Mouse (Mus musculus): Measurements from ENCODE around the gene Pum2. TPM values are rescaled to one million over a fixed set of nuclear protein-coding genes. Genes with fewer than 3 reads are reported as not detected.
"Not testable (repeated sequence)": the region's sequence is repeated elsewhere in the genome, so short reads cannot be mapped to it uniquely, and the experiment has no call there.

Pum2 gene
- polyA plus RNA-seq, 1 experiment from 2014 or later, result 83.5 TPM

DNA sequence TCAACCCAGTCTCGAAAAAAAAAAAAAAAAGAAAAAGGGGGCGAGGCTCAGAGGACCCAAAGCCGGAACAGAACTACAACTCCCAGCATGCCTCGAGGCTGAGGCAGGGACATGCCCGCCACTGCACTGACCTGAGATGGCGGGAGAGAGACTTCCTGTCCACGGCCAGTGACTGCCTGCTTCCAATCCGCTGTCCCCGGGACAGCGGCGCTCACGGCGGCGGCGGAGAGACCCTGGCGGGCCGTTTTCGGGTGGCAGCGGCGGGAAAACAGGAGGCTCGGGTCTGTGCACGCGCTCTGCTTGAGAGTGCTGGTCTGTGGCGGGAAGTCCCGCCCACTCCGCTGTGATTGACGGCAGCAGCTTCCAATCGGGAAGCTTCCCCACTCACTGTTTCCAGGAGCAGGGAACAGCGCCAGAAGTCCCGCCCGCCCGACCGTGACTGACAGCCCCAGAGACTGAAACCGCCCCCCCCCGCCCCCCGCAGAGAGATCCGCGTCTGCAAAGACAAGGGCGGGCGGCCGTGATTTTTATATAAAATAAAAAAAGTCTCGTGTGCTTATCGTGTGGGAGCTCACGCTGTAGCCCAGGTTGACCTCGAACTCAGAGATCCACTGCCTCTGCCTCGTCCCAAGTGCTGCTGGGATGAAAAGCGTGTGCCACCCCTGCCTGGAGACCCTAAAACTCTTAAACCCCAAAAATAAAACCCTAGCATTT is 33.1 kb upstream of the Pum2 start:
- WGBS, result 1% methylated on average over 47 of the region's 47 CpGs
- H3K4me3 ChIP-seq (replicated peaks; ENCODE audit: low read depth, low read length), result peak overlapping the region; percentile 81
- peak overlapping the region; percentile 81 for H3K9ac ChIP-seq (replicated peaks; ENCODE audit: low read length)
- H3K4me1 ChIP-seq (ENCODE audit: control insufficient read depth, insufficient read depth, low read length), result no peaks in the 10 kb centered on the region
- peak; percentile 99 for ATAC-seq (ENCODE audit: low FRiP score, low TSS enrichment)
- 0 out of 2 replicates have a peak, but pooled peaks cover 2% of the 10 kb centered on the region for H3K9me3 ChIP-seq (ENCODE audit: control insufficient read depth, low read length)
- H3K27ac ChIP-seq (replicated peaks; ENCODE audit: low read depth, low read length), result peak overlapping the region; percentile 94
- H3K36me3 ChIP-seq (ENCODE audit: control insufficient read depth, insufficient read depth, low read length), result no peaks in the 10 kb centered on the region
- H3K27me3 ChIP-seq (ENCODE audit: control insufficient read depth, insufficient read depth, low read length), result no peaks in the 10 kb centered on the region
- peak overlapping the region; percentile 56 for H3K4me2 ChIP-seq (ENCODE audit: low read length)
- peak; percentile 97 for DNase-seq

DNA sequence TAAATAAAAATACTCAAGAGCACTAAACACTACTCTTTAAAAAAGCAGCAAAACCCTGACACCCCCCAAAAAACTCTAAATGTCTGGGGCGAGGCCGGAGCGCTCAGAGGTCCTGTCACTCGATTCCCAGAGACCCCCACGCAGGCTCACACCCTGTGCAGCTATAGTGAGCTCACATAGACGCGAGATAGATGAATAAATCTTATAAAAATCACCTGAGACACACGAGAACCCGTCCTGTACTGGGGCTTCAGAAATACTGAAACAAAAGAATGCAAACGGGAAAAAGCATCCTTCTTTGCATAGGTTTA is 32.6 kb upstream of the Pum2 start:
- Histone ChIP-seq H3K4me3 (replicated peaks; ENCODE audit: low read depth, low read length) (peak overlapping the region; percentile 81), H3K36me3 (ENCODE audit: control insufficient read depth, insufficient read depth, low read length) (no peaks in the 10 kb centered on the region), H3K27me3 (ENCODE audit: control insufficient read depth, insufficient read depth, low read length) (no peaks in the 10 kb centered on the region), H3K9me3 (ENCODE audit: control insufficient read depth, low read length) (0 out of 2 replicates have a peak, but pooled peaks cover 2% of the 10 kb centered on the region), H3K4me2 (ENCODE audit: low read length) (peak overlapping the region; percentile 56), H3K9ac (replicated peaks; ENCODE audit: low read length) (peak overlapping the region; percentile 81), H3K4me1 (ENCODE audit: control insufficient read depth, insufficient read depth, low read length) (no peaks in the 10 kb centered on the region), H3K27ac (replicated peaks; ENCODE audit: low read depth, low read length) (peak overlapping the region; percentile 94)
- ATAC-seq (ENCODE audit: low FRiP score, low TSS enrichment) (peak; percentile 61), DNase-seq (peak; percentile 64)
- 9% methylated on average over 10 of the region's 10 CpGs for WGBS

GRCm38 (mm10) chr12:8648211-8648610 is 25.7 kb upstream of the Pum2 start:
- 80% methylated on average over 8 of the region's 8 CpGs for WGBS
- not testable (repeated sequence) for ATAC-seq (ENCODE audit: low FRiP score, low TSS enrichment); H3K27me3 ChIP-seq (ENCODE audit: control insufficient read depth, insufficient read depth, low read length); H3K27ac ChIP-seq (replicated peaks; ENCODE audit: low read depth, low read length); H3K4me2 ChIP-seq (ENCODE audit: low read length); H3K9ac ChIP-seq (replicated peaks; ENCODE audit: low read length); DNase-seq; H3K4me3 ChIP-seq (replicated peaks; ENCODE audit: low read depth, low read length); H3K9me3 ChIP-seq (ENCODE audit: control insufficient read depth, low read length); H3K4me1 ChIP-seq (ENCODE audit: control insufficient read depth, insufficient read depth, low read length); H3K36me3 ChIP-seq (ENCODE audit: control insufficient read depth, insufficient read depth, low read length)

DNA sequence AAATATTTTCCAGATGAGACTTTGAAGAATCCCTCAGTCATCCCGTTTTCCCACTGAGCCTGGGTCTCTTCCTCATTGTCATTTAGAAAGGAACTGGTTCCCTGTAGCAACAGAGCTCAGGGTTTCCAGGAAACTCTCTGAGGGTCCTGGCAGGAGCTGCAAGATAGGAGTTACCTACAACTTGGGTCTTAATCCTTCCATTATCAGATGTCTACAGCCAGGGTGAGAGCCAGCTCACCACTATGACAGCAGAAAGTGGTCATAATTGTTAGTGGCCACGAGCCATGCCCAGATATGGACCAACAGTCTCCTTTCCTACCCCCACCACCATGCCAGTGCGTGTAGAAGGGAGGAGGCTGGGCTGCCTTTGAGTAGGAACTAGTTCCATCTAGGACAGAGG is 23.9 kb upstream of the Pum2 start:
- WGBS, result 71% methylated on average over 3 of the region's 3 CpGs

GRCm38 (mm10) chr12:8656596-8656995 is 17.3 kb upstream of the Pum2 start:
- no peaks in the 10 kb centered on the region for H3K9me3 ChIP-seq (ENCODE audit: control insufficient read depth, low read length)
- H3K36me3 ChIP-seq (ENCODE audit: control insufficient read depth, insufficient read depth, low read length), result no peaks in the 10 kb centered on the region
- no peak overlapping the region for H3K27ac ChIP-seq (replicated peaks; ENCODE audit: low read depth, low read length)
- no peak overlapping the region for H3K9ac ChIP-seq (replicated peaks; ENCODE audit: low read length)
- H3K4me1 ChIP-seq (ENCODE audit: control insufficient read depth, insufficient read depth, low read length), result no peaks in the 10 kb centered on the region
- H3K4me3 ChIP-seq (replicated peaks; ENCODE audit: low read depth, low read length), result no peak overlapping the region
- H3K27me3 ChIP-seq (ENCODE audit: control insufficient read depth, insufficient read depth, low read length), result no peaks in the 10 kb centered on the region
- DNase-seq (no peak), ATAC-seq (ENCODE audit: low FRiP score, low TSS enrichment) (no peak)
- 94% methylated on average over 4 of the region's 4 CpGs for WGBS
- no peak overlapping the region for H3K4me2 ChIP-seq (ENCODE audit: low read length)

More for the DNA sequence above, 23.9 kb upstream of the Pum2 start:
- not testable (repeated sequence) for H3K4me1 ChIP-seq (ENCODE audit: control insufficient read depth, insufficient read depth, low read length); H3K36me3 ChIP-seq (ENCODE audit: control insufficient read depth, insufficient read depth, low read length); H3K27ac ChIP-seq (replicated peaks; ENCODE audit: low read depth, low read length); H3K4me3 ChIP-seq (replicated peaks; ENCODE audit: low read depth, low read length); H3K4me2 ChIP-seq (ENCODE audit: low read length); H3K27me3 ChIP-seq (ENCODE audit: control insufficient read depth, insufficient read depth, low read length); ATAC-seq (ENCODE audit: low FRiP score, low TSS enrichment); H3K9me3 ChIP-seq (ENCODE audit: control insufficient read depth, low read length); H3K9ac ChIP-seq (replicated peaks; ENCODE audit: low read length); DNase-seq

- H3K9ac ChIP-seq (replicated peaks; ENCODE audit: low read length), result no peak overlapping the region
- H3K36me3 ChIP-seq (ENCODE audit: control insufficient read depth, insufficient read depth, low read length), result no peaks in the 10 kb centered on the region
- no peaks in the 10 kb centered on the region for H3K9me3 ChIP-seq (ENCODE audit: control insufficient read depth, low read length)
- no peaks in the 10 kb centered on the region for H3K27me3 ChIP-seq (ENCODE audit: control insufficient read depth, insufficient read depth, low read length)
- WGBS, result 68% methylated on average over 10 of the region's 10 CpGs
- DNase-seq (no peak), ATAC-seq (ENCODE audit: low FRiP score, low TSS enrichment) (no peak)
- H3K4me1 ChIP-seq (ENCODE audit: control insufficient read depth, insufficient read depth, low read length), result no peaks in the 10 kb centered on the region
- no peak overlapping the region for H3K4me2 ChIP-seq (ENCODE audit: low read length)
- no peak overlapping the region for H3K27ac ChIP-seq (replicated peaks; ENCODE audit: low read depth, low read length)
- H3K4me3 ChIP-seq (replicated peaks; ENCODE audit: low read depth, low read length), result no peak overlapping the region
Observed at GRCm38 (mm10) chr12:8657116-8657515, 16.8 kb upstream of the Pum2 start.

DNA sequence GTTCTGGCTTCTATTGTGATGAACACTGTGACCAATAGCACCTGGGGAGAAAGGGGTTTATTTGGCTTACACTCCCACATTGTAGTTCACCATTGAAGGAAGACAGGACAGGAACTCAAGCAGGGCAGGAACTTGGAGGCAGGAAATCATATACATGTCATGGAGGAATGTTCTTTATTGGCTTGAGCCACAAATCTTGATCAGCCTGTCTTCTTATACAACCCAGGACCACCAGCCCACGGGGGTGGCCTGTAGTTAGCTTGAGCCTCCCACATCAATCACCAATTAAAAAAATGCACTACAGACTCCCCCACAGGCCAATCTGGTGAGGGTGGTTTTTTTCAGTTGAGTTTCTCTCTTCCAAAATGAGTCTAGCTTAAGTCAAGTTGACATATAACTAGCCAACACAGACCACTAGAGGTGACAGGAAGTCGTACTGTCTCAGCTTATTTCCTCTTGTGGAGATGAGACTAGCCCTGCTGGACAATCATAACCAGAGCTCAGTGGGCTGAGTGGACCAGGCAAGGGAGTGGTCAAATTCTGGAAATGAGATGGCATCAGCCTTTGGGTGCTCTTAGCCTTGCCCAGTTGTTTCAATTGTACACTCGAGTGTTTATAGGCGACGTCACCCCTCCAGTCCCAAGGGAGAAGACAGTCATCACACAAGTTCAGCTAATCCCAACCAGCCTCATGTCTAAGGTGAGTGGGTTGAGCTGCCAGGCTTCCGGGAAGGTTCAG is 16.1 kb upstream of the Pum2 start:
- H3K27ac ChIP-seq (replicated peaks; ENCODE audit: low read depth, low read length), result no peak overlapping the region
- 95% methylated on average over 6 of the region's 6 CpGs for WGBS
- no peaks in the 10 kb centered on the region for H3K9me3 ChIP-seq (ENCODE audit: control insufficient read depth, low read length)
- H3K4me3 ChIP-seq (replicated peaks; ENCODE audit: low read depth, low read length), result no peak overlapping the region
- no peak overlapping the region for H3K4me2 ChIP-seq (ENCODE audit: low read length)
- DNase-seq (no peak), ATAC-seq (ENCODE audit: low FRiP score, low TSS enrichment) (no peak)
- no peak overlapping the region for H3K9ac ChIP-seq (replicated peaks; ENCODE audit: low read length)
- H3K27me3 ChIP-seq (ENCODE audit: control insufficient read depth, insufficient read depth, low read length), result no peaks in the 10 kb centered on the region
- no peaks in the 10 kb centered on the region for H3K4me1 ChIP-seq (ENCODE audit: control insufficient read depth, insufficient read depth, low read length)
- H3K36me3 ChIP-seq (ENCODE audit: control insufficient read depth, insufficient read depth, low read length), result no peaks in the 10 kb centered on the region

DNA sequence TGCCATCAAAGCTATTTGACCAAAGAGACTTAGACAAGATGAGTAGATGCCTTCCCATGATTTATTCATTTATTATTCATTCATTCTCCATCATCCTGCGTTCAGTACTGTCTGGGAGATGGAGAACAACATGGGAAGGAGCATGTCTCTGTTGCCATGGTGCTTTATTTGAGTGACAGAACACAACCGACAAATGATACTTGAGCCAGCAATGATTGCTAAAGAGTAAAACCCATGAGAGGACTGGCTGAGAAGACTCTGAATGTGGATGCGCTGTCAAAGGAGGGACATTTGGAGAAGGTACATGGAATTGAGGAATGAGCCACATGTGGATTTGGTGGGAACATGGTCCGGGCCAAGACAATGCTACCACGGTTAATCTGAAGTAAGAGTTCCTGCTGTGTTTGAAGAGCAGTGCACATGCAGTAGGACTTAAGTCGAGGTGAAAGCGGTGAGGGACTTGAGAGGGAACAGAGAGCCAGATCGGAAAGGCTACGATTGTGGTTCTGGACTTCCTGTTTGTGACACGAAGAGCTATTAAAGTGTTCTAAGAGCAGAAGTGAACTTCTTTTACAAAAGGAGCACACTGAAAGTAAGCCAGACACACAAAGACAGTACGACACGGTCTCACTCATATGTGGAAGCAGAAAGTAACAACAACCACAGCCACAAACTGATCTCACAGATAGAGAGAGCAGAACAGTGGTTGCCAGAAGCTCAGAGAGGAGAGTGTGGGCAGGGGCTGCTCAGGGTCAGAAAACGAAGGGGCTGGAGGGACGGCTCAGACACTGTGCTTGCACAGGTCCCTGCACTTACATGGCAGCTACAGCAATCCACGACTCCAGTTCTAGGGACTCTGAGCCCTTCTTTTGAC is 14.3 kb upstream of the Pum2 start:
- Histone ChIP-seq H3K27ac (replicated peaks; ENCODE audit: low read depth, low read length) (no peak overlapping the region), H3K9me3 (ENCODE audit: control insufficient read depth, low read length) (no peaks in the 10 kb centered on the region), H3K36me3 (ENCODE audit: control insufficient read depth, insufficient read depth, low read length) (no peaks in the 10 kb centered on the region), H3K4me2 (ENCODE audit: low read length) (no peak overlapping the region), H3K4me1 (ENCODE audit: control insufficient read depth, insufficient read depth, low read length) (no peaks in the 10 kb centered on the region), H3K9ac (replicated peaks; ENCODE audit: low read length) (no peak overlapping the region), H3K4me3 (replicated peaks; ENCODE audit: low read depth, low read length) (no peak overlapping the region), H3K27me3 (ENCODE audit: control insufficient read depth, insufficient read depth, low read length) (no peaks in the 10 kb centered on the region)
- DNase-seq, result no peak
- no peak for ATAC-seq (ENCODE audit: low FRiP score, low TSS enrichment)
- WGBS, result 88% methylated on average over 15 of the region's 15 CpGs

Data from midbrain, embryonic 14.5 days (tissue).